Mouse (Mus musculus): ENCODE measurements at regions not wholly inside any gene's neighbourhood (a gene's known extent, or its start where the extent isn't known, plus 50 kb on each side); places are given as distances from the start of the nearest gene placed in this dataset.
A peak's percentile ranks its signal among the peaks of the same experiment; 100 is the strongest.

GRCm38 (mm10) chr6:13305873-13306272, 81.1 kb upstream of the Vwde start:
- intact Hi-C loops (cut with DNase I) = no loop called here
- no peak for DNase-seq

DNA sequence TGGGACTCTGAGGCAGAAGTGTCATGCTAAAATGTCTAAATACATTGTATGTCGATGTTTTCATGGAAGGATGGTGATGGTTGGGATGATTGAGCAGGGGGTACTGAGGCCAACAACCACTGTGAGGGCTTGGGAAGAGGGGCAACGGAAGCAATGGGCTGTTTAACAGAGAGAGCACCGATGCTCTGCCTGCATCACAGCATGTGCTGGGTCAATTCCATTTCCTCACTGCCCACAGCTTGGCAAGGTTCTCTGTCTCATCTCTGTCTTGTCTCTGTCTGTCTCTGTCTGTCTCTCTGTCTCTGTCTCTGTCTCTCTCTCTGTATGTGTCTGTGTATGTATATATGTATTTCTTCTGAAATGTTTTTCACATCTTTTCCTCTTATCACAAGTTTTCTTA, 73.4 kb upstream of the Vwde start:
- intact Hi-C loops (cut with DNase I) = loop anchor here (10.0 kb wide), 1 partner anchor 1207 kb away; no protein-coding TSS in a partner anchor
- no peak for DNase-seq

GRCm38 (mm10) chr6:13297110-13297509, 72.3 kb upstream of the Vwde start:
- intact Hi-C loops (cut with DNase I) = loop anchor here (10.0 kb wide), 1 partner anchor 1208 kb away; no protein-coding TSS in a partner anchor
- no peak for DNase-seq

GRCm38 (mm10) chr6:13296041-13296440, 71.3 kb upstream of the Vwde start:
- intact Hi-C loops (cut with DNase I) = loop anchor here (10.0 kb wide), 1 partner anchor 1209 kb away; no protein-coding TSS in a partner anchor
- DNase-seq = peak; percentile 27 to 28

DNA sequence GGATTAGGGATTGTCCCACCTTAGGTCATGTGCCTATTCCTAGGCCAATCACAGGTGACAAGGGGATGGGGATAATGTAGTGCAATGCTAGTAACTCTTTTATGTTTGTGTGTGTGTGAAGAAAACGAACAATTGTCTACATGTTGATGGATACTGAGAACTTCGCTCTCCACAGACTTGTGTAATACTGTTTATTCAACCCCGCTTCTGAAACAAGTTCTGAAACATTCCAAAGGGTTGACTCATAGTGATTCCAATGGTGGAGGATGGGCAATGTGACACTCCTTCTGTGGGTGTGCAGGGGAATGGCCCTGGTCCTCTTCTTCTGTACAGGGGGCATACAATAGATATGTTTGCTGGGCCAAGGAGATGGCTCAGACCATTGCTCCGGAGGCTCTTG, 69.6 kb upstream of the Vwde start:
- DNase-seq = no peak
- intact Hi-C loops (cut with DNase I) = loop anchor here (10.0 kb wide), 1 partner anchor 1210 kb away; no protein-coding TSS in a partner anchor

DNA sequence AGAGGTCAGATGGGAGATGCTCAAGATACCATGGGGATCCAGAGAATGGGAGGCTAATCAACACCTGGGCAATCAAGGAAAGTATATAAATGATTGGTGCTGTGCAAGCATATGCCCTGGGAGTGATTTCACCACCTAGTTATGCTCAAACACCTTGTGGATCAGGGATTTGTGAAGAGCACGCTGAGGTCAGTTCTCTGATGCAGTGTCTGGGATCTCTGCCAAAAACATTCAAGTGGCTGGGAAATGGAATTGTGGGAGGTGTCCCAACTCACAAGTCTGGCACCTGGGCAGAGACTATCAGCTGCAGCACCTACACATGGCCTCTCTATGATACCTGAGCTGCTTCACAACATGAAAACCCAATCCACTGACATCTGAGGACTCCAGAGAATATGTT, 63.7 kb upstream of the Vwde start:
- intact Hi-C loops (cut with DNase I) = loop anchor here (5.0 kb wide), 1 partner anchor 919 kb away; no protein-coding TSS in a partner anchor
- DNase-seq = peak; percentile 24 to 35

GRCm38 (mm10) chr6:13287812-13288211, 63.0 kb upstream of the Vwde start:
- intact Hi-C loops (cut with DNase I) = loop anchor here (5.0 kb wide), 1 partner anchor 919 kb away; no protein-coding TSS in a partner anchor
- DNase-seq = no peak

GRCm38 (mm10) chr6:13286542-13287273, 61.9 kb upstream of the Vwde start:
- intact Hi-C loops (cut with DNase I) = loop anchor here (5.0 kb wide), 1 partner anchor 921 kb away; no protein-coding TSS in a partner anchor
- DNase-seq = no peak

DNA sequence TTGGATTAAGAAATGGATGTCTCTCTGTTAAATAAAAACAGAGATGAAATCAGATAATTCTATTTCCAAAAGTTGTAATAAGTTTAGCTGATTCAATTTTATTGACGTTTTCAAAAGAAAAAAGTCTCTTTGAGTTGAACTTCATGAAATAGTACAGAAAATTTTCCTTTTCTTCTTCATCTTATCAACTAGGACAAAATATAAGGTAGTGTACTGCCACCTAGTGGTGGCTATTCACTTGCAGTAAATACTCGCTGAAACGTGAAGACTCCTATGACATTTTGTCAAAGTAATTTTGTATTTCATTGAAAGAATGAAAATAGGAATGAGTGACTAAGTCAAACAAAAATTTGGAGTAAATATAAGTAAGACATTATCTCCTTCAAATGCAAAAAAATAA, 56.1 kb upstream of the Vwde start:
- no peak for DNase-seq
- intact Hi-C loops (cut with DNase I) = loop anchor here (5.0 kb wide), 2 partner anchors 124 to 964 kb away; no protein-coding TSS in a partner anchor
